Mouse (Mus musculus): ENCODE measurements around the gene Kifc1.
"Not testable (repeated sequence)": the region's sequence is repeated elsewhere in the genome, so short reads cannot be mapped to it uniquely, and the experiment has no call there.

Gene Kifc1

DNA sequence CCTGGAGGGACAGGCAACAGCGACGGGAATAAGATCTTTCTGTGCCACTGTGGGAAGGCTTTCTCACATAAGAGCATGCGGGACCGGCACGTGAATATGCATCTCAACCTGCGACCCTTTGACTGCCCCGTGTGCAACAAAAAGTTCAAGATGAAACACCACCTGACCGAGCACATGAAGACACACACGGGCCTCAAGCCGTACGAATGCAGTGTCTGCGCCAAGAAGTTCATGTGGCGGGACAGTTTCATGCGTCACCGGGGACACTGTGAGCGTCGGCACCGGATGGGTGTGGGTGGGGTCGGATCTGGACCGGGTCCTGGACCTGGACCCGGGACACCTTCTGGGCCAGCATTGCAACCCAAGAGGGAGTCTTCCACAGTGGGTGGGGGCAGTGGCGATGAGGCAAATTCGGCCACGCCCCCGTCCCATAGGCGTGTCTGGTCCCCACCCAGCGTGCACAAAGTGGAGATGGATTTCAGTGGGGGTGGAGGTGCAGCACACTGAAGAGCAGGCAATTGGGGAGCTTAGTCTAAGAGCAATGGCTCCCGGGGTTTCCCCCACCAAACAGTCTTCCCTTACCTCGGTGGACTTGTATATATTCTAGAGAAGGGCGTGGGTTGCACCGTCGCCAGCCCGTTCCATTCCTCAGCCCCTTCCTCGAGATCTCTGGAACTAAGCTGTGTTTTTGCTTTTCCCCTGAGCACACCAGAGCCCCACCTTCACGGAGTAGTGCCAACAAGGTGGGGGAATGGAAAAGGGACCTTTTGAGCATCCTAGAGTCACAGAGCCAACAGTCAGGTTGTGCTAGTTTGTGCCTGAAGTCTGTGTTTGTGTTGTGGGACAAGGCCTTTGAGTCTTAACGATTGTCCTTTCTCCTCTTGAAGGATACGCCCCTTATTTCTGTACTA, 28.1 kb upstream of the Kifc1 start:
- DNase-seq, result peak; percentile 70

DNA sequence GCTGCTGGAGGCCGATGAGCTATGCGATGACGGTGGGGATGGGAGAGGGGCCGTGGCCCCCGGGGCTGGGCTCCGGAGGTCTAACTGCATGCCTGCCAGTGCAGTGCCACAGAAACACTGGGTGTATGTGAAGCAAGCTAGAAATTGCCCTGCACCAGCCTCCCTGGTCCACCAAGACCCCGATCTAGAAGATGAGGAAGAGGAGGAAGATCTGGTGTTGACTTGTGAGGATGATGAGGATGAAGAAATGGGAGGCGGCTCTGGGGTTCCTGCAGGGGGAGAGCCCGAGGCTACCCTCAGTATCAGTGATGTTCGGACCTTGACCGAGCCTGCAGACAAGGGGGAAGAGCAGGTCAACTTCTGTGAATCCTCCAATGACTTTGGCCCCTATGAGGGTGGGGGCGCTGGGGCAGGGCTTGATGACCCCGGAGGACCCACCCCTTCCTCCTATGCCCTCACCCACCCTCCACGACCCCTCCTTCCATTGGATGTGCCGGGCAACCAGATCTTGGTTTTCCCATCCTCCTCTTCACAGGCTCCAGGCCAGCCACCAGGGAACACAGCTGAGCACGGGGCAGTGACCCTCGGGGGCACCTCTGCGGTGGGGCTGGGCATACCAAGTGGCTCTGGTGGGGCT, 27.3 kb upstream of the Kifc1 start:
- peak; percentile 72 for DNase-seq

DNA sequence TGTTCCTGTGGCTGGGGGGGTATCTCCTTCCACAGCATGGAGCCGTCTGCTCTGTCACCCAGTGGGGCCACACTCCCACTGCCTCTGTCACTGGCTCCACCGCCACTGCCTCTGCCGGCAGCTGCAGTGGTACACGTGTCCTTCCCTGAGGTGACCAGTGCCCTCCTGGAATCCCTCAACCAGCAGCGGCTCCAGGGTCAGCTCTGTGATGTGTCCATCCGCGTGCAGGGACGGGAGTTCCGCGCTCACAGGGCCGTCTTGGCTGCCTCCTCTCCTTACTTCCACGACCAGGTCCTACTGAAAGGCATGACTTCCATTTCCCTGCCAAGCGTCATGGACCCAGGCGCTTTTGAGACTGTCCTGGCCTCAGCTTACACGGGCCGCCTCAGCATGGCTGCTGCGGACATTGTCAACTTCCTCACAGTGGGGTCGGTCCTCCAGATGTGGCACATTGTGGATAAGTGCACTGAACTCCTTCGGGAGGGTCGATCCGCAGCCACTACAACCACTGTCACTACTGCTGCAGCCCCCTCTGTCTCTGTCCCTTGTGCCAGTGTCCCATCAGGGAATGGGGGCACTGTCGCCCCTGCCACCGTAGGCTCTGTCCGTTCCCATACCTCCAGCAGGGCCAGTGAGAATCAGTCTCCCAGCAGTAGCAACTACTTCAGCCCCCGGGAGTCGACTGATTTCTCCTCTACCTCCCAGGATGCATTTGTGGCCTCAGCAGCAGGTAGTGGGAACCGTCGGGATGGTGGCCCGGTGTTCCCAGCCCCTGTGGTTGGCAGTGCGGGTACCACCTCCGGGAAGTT, 26.6 kb upstream of the Kifc1 start:
- DNase-seq, result no peak

DNA sequence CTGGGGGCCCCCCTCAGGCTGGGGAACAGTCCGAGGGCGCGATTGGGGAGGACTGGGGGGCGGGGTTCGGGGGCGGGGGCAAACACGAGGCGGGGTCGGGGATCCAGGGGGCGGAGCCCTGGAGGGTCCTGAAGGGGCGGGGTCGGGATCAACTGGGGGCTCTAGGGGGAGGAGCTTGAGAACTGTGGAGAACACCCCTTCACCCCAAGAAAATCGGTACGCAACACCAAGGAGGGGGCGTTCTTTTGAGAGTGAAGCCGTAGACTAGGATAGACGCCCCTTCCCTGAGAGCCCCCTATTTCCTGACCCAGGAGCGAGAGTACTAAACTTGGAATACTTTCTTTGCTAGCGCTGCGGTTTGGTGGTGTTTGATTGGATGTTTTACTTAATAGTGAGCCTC, 25.8 kb upstream of the Kifc1 start:
- DNase-seq, result peak; percentile 71

DNA sequence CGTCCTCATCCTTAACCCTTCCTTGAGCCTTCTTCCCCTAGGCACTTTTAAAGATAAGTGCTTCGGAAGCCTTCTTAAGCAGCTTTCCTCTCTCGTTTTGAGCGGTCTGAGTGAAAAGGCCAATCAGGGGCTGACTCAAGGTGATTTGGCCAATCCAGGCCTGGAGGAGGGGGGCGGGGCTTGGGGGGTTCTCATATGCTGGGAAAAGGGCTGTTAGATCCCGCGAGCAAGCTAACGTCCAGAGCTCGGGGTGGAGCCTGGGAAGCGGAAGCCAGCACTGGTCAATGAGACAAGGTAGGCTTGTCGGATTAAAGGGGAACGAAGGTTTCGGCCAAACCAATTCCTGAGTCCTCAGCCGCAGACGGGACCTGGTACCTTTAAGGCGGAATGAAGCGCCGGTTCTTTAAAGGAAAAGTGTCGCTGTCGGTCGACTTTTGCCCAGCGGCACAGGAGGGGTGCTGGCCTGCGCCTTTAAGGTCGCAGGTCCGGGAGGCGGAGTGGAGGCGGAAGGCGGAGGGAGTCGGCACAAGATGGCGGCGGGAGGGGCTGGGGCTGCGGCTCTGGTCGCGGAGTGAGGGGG, 25.3 kb upstream of the Kifc1 start, which contains the start of the genes Tapbp and Zbtb22:
Tapbp (plus strand) TSS at position 229 of the 580 bp plus-strand sequence.
Zbtb22 (plus strand) TSS at position 234 of the 580 bp plus-strand sequence.
- peak; percentile 99 for DNase-seq

DNA sequence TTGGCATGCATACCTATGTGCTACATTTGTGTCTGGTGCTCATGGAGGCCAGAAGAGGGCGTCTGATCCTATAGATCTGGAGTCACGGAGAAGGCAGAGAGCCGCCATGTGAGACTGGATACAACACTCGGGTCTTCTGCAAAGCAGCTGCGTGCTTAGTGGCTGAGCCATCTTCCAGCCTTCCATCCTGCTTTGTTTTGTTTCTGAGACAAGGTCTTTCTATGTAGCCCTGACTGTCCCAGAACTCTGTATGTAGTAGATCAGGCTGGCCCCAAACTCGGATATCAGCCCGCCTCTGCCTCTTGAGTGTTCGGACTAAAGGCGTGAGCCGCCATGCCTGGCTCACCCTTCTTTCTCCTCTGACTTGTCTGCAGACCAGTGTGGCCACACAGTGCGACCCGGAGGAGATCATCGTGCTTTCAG, 24.5 kb upstream of the Kifc1 start:
- peak; percentile 65 for DNase-seq

DNA sequence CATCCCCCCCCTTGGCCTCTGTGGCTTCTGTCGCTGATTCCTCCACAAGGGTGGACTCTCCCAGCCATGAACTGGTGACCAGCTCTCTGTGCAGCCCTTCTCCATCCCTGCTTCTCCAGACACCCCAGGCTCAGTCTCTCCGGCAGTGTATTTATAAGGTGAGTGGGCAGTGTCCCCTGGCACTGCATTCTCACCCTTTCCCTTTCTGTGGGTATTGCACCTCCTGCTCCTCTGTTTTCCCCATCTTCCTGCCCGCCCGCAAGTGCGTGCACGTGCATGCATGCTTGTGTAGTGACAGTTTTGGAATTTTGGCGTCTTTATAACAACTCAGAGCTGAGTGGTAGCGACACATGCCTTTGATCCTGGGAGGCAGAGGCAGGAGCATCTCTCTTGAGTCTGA, 23.4 kb upstream of the Kifc1 start:
- DNase-seq, result peak; percentile 49

DNA sequence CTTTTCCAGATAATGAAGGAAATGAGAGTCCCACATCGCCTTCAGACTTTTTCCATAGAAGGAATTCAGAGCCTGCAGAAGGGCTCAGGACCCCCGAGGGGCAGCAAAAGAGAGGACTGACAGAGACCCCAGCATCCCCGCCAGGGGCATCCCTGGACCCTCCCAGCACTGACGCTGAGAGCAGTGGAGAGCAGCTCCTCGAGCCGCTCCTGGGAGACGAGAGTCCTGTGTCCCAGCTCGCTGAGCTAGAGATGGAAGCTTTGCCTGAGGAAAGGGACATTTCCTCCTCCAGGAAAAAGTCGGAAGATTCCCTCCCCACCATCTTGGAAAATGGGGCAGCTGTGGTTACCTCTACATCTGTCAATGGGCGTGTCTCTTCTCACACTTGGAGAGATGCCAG, 22.8 kb upstream of the Kifc1 start:
- peak; percentile 53 for DNase-seq

DNA sequence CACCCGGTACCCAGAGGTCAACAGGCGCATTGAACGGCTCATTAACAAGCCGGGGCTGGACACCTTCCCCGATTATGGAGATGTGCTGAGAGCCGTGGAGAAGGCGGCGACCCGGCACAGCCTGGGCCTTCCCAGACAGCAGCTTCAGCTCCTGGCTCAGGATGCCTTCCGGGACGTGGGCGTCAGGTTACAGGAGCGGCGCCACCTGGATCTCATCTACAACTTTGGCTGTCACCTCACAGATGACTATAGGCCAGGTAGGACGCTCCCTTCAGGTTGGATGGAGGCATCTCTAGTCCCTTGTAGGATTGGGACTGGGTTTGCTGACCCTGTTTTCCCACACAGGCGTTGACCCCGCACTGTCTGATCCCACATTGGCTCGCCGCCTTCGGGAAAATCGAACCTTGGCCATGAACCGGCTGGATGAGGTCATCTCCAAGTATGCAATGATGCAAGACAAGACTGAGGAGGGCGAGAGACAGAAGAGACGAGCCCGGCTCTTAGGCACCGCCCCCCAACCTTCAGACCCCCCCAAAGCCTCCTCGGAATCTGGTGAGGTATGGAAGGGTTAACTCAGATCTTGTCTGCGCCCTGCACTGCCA, 21.5 kb upstream of the Kifc1 start:
- DNase-seq, result peak; percentile 64

DNA sequence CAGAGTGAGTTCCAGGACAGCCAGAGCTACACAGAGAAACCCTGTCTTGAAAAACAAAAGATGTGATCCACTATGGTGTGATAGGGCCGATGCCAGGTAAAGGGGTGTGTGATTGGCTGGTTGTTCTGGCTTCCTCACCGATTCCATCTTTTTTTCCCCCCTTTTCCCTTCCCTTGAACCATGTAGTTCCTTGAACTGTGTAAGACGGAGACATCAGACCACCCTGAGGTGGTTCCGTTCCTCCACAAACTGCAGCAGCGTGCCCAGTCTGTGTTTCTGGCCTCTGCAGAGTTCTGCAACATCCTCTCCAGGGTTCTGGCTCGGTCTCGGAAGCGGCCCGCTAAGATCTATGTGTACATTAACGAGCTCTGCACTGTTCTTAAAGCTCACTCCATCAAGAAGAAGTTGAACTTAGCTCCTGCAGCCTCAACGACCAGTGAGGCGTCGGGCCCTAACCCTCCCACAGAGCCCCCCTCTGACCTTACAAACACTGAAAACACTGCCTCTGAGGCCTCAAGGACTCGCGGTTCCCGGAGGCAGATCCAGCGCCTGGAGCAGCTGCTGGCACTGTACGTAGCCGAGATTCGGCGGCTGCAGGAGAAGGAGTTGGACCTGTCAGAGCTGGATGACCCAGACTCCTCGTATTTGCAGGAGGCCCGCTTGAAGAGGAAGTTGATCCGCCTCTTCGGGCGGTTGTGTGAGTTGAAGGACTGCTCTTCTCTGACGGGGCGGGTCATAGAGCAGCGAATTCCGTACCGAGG, 20.8 kb upstream of the Kifc1 start:
- DNase-seq, result peak; percentile 60

DNA sequence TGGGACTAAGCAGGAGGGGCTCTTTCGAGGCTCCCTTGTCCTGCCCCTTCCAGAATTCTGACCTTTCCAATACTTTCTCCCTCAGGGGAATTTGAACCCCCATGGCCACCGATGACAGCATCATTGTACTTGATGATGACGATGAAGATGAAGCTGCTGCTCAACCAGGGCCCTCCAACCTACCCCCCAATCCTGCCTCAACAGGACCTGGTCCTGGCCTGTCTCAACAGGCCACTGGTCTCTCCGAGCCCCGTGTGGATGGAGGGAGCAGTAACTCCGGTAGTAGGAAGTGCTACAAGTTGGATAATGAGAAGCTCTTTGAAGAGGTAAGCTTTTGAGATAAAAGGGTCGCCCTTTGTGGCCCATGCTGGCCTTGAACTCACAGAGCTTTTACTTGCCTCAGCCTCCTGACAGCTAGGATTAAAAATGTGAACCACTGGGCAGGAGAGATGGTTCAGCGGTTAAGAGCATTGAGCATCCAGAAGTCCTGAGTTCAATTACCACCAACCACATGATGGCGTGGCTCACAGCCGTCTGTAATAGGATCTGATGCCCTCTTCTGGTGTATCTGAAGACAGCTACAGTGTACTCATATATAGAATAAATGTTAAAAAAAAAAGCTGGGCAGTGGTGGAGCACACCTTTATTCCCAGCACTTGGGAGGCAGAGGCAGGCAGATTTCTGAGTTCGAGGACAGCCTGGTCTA, 20.0 kb upstream of the Kifc1 start:
- peak; percentile 57 for DNase-seq

DNA sequence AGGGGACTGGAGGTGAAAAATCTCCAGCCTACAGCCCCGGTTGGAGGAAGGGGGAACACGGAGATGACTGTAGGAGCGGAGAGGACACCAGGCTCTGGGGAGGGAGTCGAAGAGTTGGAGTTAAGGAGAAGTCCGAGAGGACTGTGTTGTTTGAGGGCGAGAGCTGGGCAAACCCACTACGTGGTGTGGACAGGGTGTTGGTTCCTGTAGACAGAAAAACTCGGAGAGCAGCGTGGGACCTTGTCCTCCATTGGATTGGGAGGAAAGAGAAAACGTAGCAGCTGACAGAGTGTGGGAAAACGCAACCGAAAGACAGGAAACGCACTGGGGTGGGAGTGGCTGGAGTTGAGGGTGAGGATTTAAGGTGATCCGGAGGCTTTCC, 19.4 kb upstream of the Kifc1 start:
- no peak for DNase-seq

DNA sequence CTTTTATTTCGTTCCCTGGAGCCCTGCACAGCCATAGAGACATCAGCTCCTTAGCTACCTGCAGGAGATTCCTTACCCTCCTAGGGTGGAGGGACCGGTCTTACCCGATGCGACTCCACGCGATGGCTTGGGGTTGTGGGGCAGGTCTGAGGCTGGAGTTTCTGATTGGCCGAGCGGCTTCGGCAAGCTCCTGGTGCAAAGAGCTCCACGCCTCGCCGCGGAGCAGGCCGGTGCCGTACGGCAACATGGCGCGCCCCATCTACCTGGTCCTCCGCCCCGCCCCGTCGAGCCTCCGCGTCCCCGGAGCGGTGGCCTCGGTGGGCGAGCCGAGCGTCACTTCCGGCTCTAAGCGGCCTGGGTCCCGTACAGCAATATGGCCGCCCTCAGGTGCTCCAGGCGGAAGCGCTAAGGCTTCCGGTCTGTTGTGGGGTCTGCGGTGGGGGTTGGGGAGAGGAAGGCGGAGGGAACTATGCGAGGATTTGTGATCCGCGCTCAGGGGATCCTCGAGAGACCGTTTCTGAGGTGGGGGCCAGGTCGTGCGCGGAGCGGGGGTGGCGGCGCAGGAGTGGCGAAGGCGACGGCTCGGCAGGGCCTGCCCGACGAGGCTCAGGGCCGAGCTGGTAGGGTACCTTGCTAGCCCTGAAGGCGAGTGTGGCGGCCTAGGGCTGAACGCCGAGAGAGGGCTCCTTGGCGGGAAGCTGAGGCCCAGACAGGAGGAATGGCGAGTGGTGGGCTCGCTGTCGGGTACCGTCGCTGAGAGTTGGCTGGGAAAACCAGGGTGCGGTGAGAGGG, 18.8 kb upstream of the Kifc1 start, which contains the start of gene Daxx:
Daxx (plus strand) TSS at position 338 of the 792 bp plus-strand sequence.
- peak; percentile 99 for DNase-seq

DNA sequence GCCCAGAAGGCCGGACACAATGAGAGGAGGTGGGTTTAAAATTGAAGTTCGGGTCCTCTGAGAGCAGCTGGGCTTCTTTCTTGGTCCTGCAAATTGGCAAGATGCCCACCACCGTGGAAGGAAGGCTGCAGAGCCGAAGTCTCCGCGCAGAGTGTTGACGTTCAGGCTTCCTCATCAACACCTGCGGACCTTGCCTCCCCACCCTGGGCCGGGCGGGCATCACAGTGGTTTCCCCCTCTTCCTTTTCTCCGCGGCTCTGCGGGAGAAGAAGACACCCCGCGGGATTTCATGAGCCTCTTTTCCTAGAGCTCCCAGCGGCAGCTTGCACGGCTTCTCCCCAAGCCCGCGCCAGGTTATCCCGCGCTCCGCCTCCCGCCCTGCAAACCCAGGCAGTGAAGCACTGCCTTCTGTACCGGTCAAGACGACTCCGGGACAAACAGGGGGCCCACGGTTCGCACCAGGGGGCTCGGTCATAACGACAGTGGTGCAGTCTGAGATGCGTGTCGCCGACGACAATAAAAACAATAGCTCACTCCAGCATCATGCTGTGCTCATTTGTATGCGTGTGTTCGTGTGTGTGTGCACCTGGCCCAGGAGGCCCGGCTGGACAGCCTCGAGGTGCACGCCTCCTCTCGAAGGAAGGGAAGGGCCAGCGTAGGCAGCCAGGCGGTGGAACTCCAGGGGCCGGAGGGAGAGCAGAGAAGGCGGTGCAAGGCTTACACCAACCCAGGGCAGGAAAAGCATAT, 18.0 kb upstream of the Kifc1 start:
- peak; percentile 84 for DNase-seq

DNA sequence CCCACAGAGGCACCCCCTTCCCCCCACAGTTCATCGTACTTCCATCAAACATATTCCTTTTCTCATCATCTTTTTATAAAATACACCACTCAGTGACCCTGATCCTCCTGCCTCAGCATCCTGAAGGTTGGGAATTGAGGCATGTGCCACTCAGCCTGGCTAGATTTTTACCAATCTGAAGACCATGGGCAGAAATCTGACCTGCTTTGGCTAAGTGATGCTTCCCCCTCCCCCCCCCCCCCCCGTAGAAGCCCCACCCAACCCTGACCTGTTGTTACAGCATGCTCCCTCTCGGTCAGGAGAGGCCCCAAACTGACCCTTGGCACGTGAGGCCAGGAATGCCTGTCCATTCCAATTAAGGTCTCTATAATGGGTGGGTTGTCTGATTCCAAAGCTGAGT, 14.4 kb upstream of the Kifc1 start, which contains the start of gene Platr17:
Platr17 (plus strand) TSS at position 301 of the 400 bp plus-strand sequence.
- not testable (repeated sequence) for DNase-seq

DNA sequence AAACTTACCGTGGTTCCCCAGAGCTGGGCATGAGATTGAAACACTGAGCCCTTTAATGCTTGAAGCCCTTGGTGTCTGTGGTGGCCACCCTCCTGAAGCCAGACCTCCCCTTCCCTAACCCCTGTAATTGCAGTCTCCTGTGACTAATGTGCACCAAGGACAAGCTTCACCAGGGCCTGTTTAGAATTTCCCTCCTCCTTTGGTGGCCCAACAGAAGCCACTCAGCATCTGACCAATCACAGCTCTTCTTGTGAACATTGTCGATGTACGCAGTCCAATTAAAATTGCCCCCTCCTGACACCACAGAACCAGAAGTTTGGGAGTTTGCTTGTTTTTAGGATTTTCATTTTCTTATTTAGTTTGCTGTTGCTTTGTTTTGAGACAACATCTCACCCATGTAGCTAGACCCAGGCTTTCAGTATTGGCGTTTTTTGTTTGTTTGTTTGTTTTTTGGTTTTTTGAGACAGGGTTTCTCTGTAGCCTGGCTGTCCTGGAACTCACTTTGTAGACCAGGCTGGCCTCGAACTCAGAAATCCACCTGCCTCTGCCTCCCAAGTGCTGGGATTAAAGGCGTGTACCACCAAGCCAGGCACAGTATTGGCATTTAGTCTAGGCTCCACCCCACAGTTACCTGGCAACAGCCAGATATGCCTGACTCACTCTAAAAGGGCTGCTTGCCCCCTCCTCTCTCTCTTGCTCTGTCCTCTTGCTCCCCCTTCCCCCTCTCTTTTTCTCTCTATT, 13.6 kb upstream of the Kifc1 start:
- not testable (repeated sequence) for DNase-seq

DNA sequence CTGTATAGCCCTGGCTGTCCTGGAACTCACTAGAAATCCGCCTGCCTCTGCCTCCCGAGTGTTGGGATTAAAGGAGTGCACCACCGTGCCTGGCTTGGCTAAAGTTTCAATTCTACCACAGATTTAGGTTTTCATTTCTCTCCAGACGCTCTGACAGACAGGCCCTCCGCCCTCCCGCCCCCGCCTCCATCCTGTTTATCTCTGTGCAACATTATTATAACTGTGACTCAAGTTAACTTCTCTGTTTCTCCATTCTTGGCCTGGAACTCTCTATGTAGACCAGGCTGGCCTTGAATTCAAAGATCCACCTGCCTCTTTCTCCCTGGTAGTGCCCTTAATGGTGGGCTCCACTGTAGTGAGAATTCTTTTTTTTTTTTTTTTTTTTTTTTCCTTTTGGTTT, 12.0 kb upstream of the Kifc1 start:
- no peak for DNase-seq

DNA sequence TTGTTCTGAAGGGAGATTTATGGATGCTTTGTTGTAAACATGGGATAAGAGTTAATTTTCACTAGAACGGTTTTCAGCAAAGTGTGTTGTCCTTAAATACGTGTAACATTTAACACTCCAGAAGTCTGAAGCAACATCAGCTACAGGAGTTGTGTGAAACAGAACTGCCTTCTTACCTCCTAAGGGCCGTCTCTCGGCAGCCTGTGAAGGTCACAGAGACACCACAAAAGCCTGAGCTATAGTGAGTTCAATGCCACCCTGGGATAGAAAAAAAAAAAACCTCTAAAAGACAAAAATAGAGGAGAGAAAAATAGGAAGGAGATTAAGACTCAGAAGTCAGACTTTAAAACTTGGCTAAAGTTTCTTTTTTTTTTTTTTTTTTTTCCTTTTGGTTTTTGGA, 11.6 kb upstream of the Kifc1 start:
- no peak for DNase-seq

Data from cerebellum, adult 11-12 months (tissue).